Mouse (Mus musculus) liver, embryonic 13.5 days (tissue): Measurements from ENCODE around the gene Chchd6. TPM values are rescaled to one million over a fixed set of nuclear protein-coding genes. Genes with fewer than 3 reads are reported as not detected.

Source experiments
- ATAC-seq: fragments of 200-750 bp; cut with Nextera tagmentation; 2 replicates; pipeline ENCODE4 v1.8.0; 2017; ENCODE audit warnings: low read depth, mild to moderate bottlenecking, moderate number of reproducible peaks, moderate library complexity
- DNase-seq: peaks from one replicate; pipeline ENCODE4 v3.0.0; 2022
- H3K27ac ChIP-seq: fragments of 300-500 bp; sonication (generic); 2 replicates; pipeline ENCODE4 v1.5.1; 2015; ENCODE audit warnings: moderate library complexity, mild to moderate bottlenecking, inconsistent platforms
- H3K27me3 ChIP-seq: fragments of 300-500 bp; sonication (generic); 2 replicates; pipeline ENCODE4 v1.6.1; 2015; ENCODE audit warnings: mild to moderate bottlenecking, inconsistent platforms
- H3K36me3 ChIP-seq: fragments of 300-500 bp; sonication (generic); 2 replicates; pipeline ENCODE4 v1.6.1; 2015; ENCODE audit warnings: mild to moderate bottlenecking, inconsistent platforms
- H3K4me1 ChIP-seq: fragments of 300-500 bp; sonication (generic); replicated peaks from 2 replicates; pipeline ENCODE4 v1.6.1; 2015; ENCODE audit warnings: inconsistent platforms
- H3K4me2 ChIP-seq: fragments of 300-500 bp; sonication (generic); 2 replicates; pipeline ENCODE4 v1.6.1; 2015; ENCODE audit warnings: inconsistent platforms, mild to moderate bottlenecking, moderate library complexity
- H3K4me3 ChIP-seq: fragments of 300-500 bp; sonication (generic); replicated peaks from 2 replicates; pipeline ENCODE4 v1.5.1; 2015; ENCODE audit warnings: mild to moderate bottlenecking, inconsistent platforms
- H3K9ac ChIP-seq: fragments of 300-500 bp; sonication (generic); 2 replicates; pipeline ENCODE4 v1.6.1; 2015; ENCODE audit warnings: mild to moderate bottlenecking, inconsistent platforms
- H3K9me3 ChIP-seq: fragments of 300-500 bp; sonication (generic); replicated peaks from 2 replicates; pipeline ENCODE4 v1.6.1; 2016; ENCODE audit warnings: inconsistent platforms
- WGBS: fragments of 180-500 bp; shearing (Covaris S2); methylation state at CpG from one replicate; pipeline ENCODE4 v1.1.7; 2015; ENCODE audit not compliant: insufficient replicate concordance; 5-methylcytosine and 5-hydroxymethylcytosine counted together
- polyA plus RNA-seq: library from polyadenylated mRNA; unstranded; fragments of >200 nt; fragmentation: Nextera tagmentation; extraction: Ambion mirVana; gene quantifications from 2 replicates; pipeline ENCODE4 v1.2.1, GENCODE M21; 2015

The Chchd6 gene
- polyA plus RNA-seq, 1 experiment from 2014 or later = 19.6 TPM

GRCm38 (mm10) chr6:89397919-89398318, 197.5 kb downstream of the Chchd6 start:
- WGBS = 42% methylated on average over 4 of the region's 4 CpGs
- Histone ChIP-seq H3K4me1 (no peaks in the 10 kb centered on the region), H3K36me3 (no peaks in the 10 kb centered on the region), H3K4me3 (no peak overlapping the region), H3K9ac (no peak overlapping the region), H3K27ac (no peak overlapping the region), H3K27me3 (no peaks in the 10 kb centered on the region), H3K4me2 (no peak overlapping the region), H3K9me3 (no peaks in the 10 kb centered on the region)
- ATAC-seq (no peak), DNase-seq (no peak)

- 64% methylated on average over 2 of the region's 2 CpGs for WGBS
- Histone ChIP-seq H3K4me3 (no peak overlapping the region), H3K27me3 (no peaks in the 10 kb centered on the region), H3K9ac (no peak overlapping the region), H3K27ac (no peak overlapping the region), H3K4me1 (no peaks in the 10 kb centered on the region), H3K4me2 (no peak overlapping the region), H3K36me3 (no peaks in the 10 kb centered on the region), H3K9me3 (no peaks in the 10 kb centered on the region)
- ATAC-seq (no peak), DNase-seq (no peak)
Observed at GRCm38 (mm10) chr6:89393820-89394219, 201.6 kb downstream of the Chchd6 start.

- no peak overlapping the region for H3K4me3 ChIP-seq
- no peak overlapping the region for H3K9ac ChIP-seq
- WGBS = 63% methylated on average over 2 of the region's 2 CpGs
- no peaks in the 10 kb centered on the region for H3K9me3 ChIP-seq
- ATAC-seq (peak; percentile 29; the same call in 1 of the 2 replicates), DNase-seq (no peak)
- no peak overlapping the region for H3K4me2 ChIP-seq
- H3K4me1 ChIP-seq = no peaks in the 10 kb centered on the region
- H3K27me3 ChIP-seq = no peaks in the 10 kb centered on the region
- no peaks in the 10 kb centered on the region for H3K36me3 ChIP-seq
- no peak overlapping the region for H3K27ac ChIP-seq
Observed at GRCm38 (mm10) chr6:89392213-89392612, 203.2 kb downstream of the Chchd6 start.

GRCm38 (mm10) chr6:89389771-89390170, 205.7 kb downstream of the Chchd6 start:
- ATAC-seq (no peak), DNase-seq (no peak)
- Histone ChIP-seq H3K9me3 (no peaks in the 10 kb centered on the region), H3K4me2 (no peak overlapping the region), H3K27me3 (no peaks in the 10 kb centered on the region), H3K4me3 (no peak overlapping the region), H3K9ac (no peak overlapping the region), H3K4me1 (no peaks in the 10 kb centered on the region), H3K36me3 (no peaks in the 10 kb centered on the region), H3K27ac (no peak overlapping the region)
- WGBS = 65% methylated on average over 7 of the region's 7 CpGs

- ATAC-seq (no peak), DNase-seq (no peak)
- Histone ChIP-seq H3K4me2 (no peak overlapping the region), H3K4me3 (no peak overlapping the region), H3K36me3 (no peaks in the 10 kb centered on the region), H3K27me3 (no peaks in the 10 kb centered on the region), H3K9ac (no peak overlapping the region), H3K27ac (no peak overlapping the region), H3K9me3 (no peaks in the 10 kb centered on the region), H3K4me1 (no peaks in the 10 kb centered on the region)
- WGBS = 34% methylated on average over 1 of the region's 1 CpGs
Observed at GRCm38 (mm10) chr6:89386956-89387355, 208.5 kb downstream of the Chchd6 start.

GRCm38 (mm10) chr6:89384699-89385098, 210.8 kb downstream of the Chchd6 start:
- Histone ChIP-seq H3K4me3 (no peak overlapping the region), H3K27ac (no peak overlapping the region), H3K4me1 (no peaks in the 10 kb centered on the region), H3K9me3 (no peaks in the 10 kb centered on the region), H3K36me3 (no peaks in the 10 kb centered on the region), H3K27me3 (no peaks in the 10 kb centered on the region), H3K9ac (no peak overlapping the region), H3K4me2 (no peak overlapping the region)
- no peak for DNase-seq
- ATAC-seq = no peak
- WGBS = 67% methylated on average over 2 of the region's 2 CpGs

GRCm38 (mm10) chr6:89381851-89382250, 213.6 kb downstream of the Chchd6 start:
- Histone ChIP-seq H3K4me2 (no peak overlapping the region), H3K9me3 (no peaks in the 10 kb centered on the region), H3K27me3 (no peaks in the 10 kb centered on the region), H3K27ac (no peak overlapping the region), H3K9ac (no peak overlapping the region), H3K36me3 (no peaks in the 10 kb centered on the region), H3K4me3 (no peak overlapping the region), H3K4me1 (no peaks in the 10 kb centered on the region)
- ATAC-seq = no peak
- 55% methylated on average over 5 of the region's 5 CpGs for WGBS
- no peak for DNase-seq

- H3K4me3 ChIP-seq = no peak overlapping the region
- WGBS = 66% methylated on average over 3 of the region's 3 CpGs
- H3K4me1 ChIP-seq = no peaks in the 10 kb centered on the region
- H3K9me3 ChIP-seq = no peaks in the 10 kb centered on the region
- H3K27me3 ChIP-seq = no peaks in the 10 kb centered on the region
- no peak for ATAC-seq
- no peak overlapping the region for H3K9ac ChIP-seq
- no peak overlapping the region for H3K4me2 ChIP-seq
- H3K27ac ChIP-seq = no peak overlapping the region
- no peaks in the 10 kb centered on the region for H3K36me3 ChIP-seq
- DNase-seq = no peak
Observed at GRCm38 (mm10) chr6:89381172-89381571, 214.3 kb downstream of the Chchd6 start.

- H3K27ac ChIP-seq = no peak overlapping the region
- DNase-seq = no peak
- H3K4me3 ChIP-seq = no peak overlapping the region
- no peaks in the 10 kb centered on the region for H3K36me3 ChIP-seq
- H3K4me1 ChIP-seq = no peaks in the 10 kb centered on the region
- no peak for ATAC-seq
- 48% methylated on average over 3 of the region's 3 CpGs for WGBS
- H3K9ac ChIP-seq = no peak overlapping the region
- H3K27me3 ChIP-seq = no peaks in the 10 kb centered on the region
- H3K4me2 ChIP-seq = no peak overlapping the region
- no peaks in the 10 kb centered on the region for H3K9me3 ChIP-seq
Observed at GRCm38 (mm10) chr6:89380751-89381150, 214.7 kb downstream of the Chchd6 start.

- Histone ChIP-seq H3K4me2 (no peak overlapping the region), H3K9ac (no peak overlapping the region), H3K4me1 (no peaks in the 10 kb centered on the region), H3K9me3 (no peaks in the 10 kb centered on the region), H3K27ac (no peak overlapping the region), H3K4me3 (no peak overlapping the region), H3K27me3 (no peaks in the 10 kb centered on the region), H3K36me3 (no peaks in the 10 kb centered on the region)
- 41% methylated on average over 2 of the region's 2 CpGs for WGBS
- DNase-seq (no peak), ATAC-seq (no peak)
Observed at GRCm38 (mm10) chr6:89378264-89378663, 217.2 kb downstream of the Chchd6 start.

GRCm38 (mm10) chr6:89368812-89369211, 226.6 kb downstream of the Chchd6 start:
- peaks cover 6% of the 10 kb centered on the region for H3K27me3 ChIP-seq
- no peak overlapping the region for H3K9ac ChIP-seq
- no peaks in the 10 kb centered on the region for H3K9me3 ChIP-seq
- no peak for ATAC-seq
- no peak overlapping the region for H3K4me2 ChIP-seq
- H3K36me3 ChIP-seq = no peaks in the 10 kb centered on the region
- H3K4me1 ChIP-seq = peaks cover 2% of the 10 kb centered on the region; the same call in 1 of the 2 replicates
- DNase-seq = no peak
- no peak overlapping the region for H3K4me3 ChIP-seq
- no peak overlapping the region for H3K27ac ChIP-seq

GRCm38 (mm10) chr6:89364342-89364741, 231.1 kb downstream of the Chchd6 start:
- Histone ChIP-seq H3K4me3 (no peak overlapping the region), H3K4me1 (peaks cover 37% of the 10 kb centered on the region), H3K9ac (no peak overlapping the region), H3K4me2 (no peak overlapping the region), H3K36me3 (no peaks in the 10 kb centered on the region), H3K27me3 (peaks cover 42% of the 10 kb centered on the region), H3K27ac (no peak overlapping the region), H3K9me3 (no peaks in the 10 kb centered on the region)
- no peak for DNase-seq
- WGBS = 19% methylated on average over 3 of the region's 3 CpGs
- no peak for ATAC-seq
